Mouse (Mus musculus): ENCODE measurements around the gene Tcf7l2.

Tcf7l2 gene

DNA sequence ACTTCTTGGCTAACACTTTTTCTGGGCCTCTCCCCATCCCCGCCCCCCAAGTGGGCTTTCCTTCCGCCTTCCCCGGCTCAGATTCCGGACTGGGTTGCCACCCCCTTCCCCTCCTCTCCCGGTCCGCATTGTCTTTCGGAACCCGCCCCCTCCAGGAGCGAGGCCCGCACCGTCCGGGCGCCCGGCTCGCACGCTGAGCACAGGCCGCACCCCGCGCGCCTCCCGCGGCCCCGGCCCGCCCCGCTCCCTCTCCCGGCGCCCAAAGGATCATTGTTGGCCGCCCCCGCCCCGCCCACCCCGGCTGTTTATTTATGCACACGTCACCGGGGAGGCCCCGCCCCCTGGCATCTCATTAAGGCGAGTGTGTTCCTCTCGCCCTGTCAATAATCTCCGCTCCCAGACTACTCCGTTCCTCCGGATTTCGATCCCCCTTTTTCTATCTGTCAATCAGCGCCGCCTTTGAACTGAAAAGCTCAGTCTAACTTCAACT lies at the start of gene Tcf7l2:
Gene Tcf7l2, plus strand, starts transcription at position 382 of the 490 bp plus-strand sequence.
- DNase-seq (ENCODE audit: low spot score in 2 of 2): peak; percentile 46 to 81

DNA sequence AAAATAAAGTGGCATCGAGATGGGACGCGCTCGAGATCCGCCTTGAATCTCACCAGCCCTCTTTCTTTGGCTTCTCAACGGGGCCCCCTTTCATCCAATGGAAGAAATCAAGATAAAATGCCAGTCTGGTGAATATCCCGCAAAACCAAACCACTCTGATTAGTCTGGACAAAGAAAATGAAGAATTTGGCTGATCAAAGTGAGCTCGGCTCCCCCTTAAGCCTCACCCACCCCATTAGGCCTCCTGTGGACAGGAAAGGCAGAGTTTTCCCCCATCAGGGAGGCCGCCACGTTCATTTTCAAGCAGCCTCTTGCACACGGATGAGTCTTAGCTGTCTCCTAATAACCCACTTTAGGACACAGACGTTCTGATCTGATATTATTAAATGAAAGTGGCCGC lies 47.0 kb upstream of the Tcf7l2 start:
- DNase-seq (ENCODE audit: low spot score in 2 of 2): no peak

DNA sequence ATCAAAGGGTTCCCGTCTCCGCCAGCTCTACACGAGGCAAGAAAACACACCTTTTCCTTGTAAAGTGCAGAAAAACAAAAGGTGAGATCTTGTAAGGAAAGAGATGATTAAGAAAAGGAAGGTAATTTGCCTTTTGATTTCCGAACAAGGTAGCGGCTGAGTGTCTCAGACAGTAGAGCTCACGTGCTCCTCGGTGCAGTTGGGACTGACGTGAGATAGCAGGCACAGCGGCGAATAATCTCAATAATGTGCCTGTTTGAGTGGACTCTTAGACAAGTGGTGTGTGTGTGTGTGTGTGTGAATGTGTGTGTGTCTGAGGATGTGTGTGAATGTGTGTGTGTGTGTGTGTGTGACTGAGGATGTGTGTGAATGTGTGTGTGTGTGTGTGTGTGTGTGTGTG lies 46.2 kb upstream of the Tcf7l2 start:
- no peak for DNase-seq (ENCODE audit: low spot score in 2 of 2)

DNA sequence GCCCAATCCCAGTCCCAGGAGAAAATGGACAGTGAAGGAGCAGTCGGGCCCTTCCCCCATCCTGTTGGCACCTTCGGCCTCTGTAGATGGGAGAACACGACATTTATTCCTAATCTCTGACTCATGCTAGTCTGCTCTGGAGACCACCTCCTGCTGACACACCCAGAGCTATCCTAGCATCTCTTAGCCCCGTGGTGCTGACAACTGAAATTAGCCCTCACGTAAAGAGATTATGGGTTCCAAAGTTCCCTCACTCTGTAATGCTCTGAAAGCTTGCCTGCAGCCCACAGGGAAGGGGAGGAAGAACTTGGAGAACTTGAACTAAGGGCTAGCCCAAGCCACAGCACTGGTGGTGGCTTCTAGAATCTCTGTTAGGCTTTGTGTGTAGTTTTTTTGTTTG lies 42.7 kb upstream of the Tcf7l2 start:
- no peak for DNase-seq (ENCODE audit: low spot score in 2 of 2)

DNA sequence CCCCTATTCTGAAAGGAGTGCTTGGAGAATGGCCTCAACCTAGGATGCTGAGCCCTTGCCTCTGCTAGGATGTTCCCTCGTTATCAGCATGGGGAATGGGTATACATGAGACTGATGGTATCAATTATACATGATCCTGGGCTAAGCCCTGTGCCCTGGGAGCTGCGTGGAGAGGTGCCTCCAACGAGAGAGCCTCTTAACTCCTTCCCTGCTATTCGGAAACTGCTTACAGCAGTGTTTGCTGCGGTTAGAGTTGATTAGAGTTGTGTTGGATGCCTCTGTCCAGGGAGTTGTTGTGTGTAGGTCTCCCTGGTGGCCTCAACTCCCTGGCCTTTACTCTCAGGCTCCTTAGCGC lies 41.4 kb upstream of the Tcf7l2 start:
- DNase-seq (ENCODE audit: low spot score in 2 of 2): no peak

DNA sequence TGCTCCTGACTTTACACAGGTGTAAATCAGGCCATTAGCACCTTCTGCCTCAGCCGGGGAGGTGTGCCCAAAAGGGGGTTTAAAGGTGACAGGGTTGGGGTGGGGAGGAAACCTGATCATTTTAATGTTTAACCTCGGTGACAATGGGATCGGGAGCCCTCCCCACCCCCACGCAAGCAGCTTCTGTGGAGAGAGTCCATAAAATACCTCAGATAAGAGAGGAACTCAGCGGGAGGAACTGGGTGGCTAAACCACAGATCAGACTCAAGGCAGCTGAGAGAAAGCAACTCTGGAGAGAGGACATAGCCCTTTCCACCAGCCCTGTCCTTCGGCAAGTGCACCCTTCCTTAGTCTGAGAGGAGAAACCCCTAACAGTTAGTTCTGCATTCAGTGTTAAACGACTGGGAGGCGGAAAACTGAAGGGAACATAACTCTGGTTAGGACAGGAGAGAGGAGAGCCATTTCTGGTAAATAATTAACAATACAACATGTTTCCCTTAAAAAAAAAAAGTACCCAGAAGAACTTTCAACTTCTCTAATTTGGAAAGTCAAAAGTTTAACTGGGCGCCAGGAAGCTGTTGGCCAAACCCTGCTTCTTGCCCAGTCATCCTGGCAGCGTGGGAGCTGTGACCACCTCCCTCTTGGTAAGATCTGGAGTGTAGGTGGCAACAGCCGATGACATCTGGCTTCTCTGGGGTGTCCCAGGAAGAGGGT lies 40.9 kb upstream of the Tcf7l2 start:
- peak in 1 of 2 experiments; percentile 6 for DNase-seq (ENCODE audit: low spot score in 2 of 2)

DNA sequence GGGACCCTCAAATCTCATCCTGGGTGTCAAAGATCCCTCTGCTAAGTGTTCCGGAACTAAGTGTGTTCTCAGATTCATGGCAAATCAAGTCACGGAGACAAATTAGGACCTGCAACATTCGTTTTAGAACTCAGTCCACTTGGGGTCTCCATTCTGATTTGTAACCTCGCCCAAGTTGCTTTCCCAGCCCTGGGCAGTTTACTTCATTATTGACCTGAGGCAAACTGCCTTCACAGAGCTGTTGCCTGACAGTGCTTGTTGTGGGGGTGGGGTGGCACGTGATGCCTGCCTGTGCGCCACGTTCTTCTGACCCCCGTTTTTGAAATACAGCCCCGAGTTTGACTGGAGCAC lies 40.4 kb upstream of the Tcf7l2 start:
- DNase-seq (ENCODE audit: low spot score in 2 of 2): no peak

DNA sequence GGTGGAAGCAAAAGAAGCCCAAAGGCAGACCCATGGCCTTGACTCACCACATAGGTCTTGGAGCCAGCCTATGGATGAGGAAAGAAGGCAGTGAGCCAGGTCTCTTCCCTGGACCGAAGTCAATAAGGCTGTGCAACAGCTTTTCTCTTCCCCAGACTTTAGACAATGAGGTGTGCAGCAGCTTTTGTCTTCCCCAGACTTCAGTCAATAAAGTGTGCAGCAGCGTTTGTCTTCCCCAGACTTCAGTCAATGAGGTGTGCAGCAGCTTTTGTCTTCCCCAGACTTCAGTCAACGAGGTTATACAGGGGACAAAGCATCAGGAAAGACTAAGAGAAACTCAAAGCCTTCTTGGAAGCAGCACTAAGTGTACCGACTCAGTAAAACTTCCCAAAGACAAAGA lies 39.5 kb upstream of the Tcf7l2 start:
- no peak for DNase-seq (ENCODE audit: low spot score in 2 of 2)

DNA sequence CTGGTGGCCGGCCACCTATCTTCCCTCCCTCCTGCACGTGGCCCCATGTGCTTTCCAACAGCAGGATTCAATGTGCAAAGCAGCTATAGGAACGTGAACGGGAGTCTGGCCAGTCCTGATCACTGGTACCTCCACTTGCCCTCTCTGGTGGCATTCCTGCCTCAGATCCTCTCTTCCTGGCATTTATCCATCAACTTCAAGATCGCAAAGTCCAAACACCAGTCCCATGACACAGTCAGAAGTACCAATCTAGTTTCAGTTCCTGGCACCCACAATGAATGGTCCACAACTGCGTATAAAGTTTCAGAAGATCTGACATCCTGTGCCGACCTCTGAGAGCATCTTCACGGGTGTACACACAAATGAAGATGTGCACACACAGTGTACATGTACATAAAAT lies 38.9 kb upstream of the Tcf7l2 start:
- no peak for DNase-seq (ENCODE audit: low spot score in 2 of 2)

DNA sequence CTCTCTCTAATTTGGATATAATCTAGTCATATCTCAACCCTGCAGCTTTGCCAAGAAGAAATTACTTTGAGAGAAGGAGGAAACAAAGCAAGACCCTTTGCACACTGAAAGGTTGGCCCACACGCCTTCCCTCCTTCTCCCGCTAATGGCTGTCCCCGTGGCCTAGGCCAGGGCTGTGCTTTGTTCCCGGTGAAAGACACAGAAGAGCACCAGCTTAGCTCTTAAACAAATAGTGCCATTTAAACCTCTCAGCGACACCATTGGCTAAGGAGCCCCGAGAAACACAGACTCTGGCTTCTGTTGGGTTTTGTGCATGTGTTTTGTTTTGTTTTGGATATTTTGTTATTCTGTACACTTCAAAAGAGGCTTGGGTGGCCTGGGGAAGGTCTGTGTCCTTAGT lies 37.5 kb upstream of the Tcf7l2 start:
- no peak for DNase-seq (ENCODE audit: low spot score in 2 of 2)

DNA sequence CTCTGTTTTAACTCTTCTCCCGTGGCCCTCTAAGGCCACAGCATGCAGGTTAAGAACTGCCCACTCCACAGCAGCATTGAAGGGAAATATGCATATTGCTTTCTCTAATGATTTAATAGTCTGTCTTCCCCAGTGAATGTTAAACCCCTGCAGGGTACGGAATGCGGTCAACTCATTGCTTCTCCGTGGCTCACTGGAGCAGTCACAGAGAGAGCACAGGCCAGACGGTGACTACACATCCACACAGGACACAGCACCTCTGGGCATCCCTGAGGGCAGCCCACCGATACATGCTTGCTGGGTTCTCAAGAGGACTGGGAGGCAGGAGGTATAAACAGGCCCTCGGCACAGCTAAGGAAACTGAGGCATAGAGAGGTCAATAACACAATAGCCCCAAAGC lies 35.3 kb upstream of the Tcf7l2 start:
- no peak for DNase-seq (ENCODE audit: low spot score in 2 of 2)

DNA sequence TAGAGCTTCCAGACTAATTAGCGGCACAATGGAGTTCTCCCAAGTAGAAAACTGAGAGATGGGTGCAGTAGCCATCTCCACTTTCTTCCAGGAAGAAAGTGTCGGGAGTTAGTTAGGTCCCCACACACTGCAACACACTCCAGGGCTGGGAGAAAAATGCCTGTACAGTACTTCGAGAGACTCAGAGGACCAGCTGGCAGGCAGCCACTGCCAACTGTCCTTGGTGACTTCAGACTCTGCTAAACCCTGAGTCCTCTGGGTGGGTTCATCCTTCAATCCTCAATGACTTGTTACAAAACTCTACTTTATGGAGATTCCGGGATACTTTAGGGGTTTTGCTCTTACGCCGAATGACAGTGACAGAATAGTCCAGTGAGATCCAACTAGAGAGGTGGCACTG lies 34.8 kb upstream of the Tcf7l2 start:
- no peak for DNase-seq (ENCODE audit: low spot score in 2 of 2)

DNA sequence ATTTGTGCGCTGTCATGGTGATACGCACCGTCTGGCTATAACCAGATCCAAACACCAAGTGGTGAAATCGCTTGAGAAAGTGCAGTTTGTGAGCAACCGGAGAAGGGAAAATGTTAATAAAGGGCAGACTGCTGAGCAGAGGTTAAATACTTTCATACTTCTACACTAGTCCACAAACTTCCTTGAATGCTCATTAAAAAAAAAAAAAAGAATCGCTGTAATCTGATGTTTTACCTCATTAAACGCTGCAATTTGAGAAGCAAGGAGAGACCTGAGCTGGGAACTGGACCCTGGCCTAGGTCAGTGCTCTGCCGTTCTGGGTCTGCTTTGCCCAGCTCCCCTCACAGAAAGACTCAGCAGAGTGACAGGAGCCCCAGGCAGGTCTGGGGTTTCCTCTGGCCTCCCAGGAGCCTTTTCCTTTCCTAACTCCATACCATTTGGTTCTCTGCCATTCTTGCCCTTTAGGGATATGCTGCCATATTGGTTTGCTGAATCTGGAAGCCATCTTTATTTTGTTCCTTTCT lies 33.5 kb upstream of the Tcf7l2 start:
- DNase-seq (ENCODE audit: low spot score in 2 of 2): no peak

DNA sequence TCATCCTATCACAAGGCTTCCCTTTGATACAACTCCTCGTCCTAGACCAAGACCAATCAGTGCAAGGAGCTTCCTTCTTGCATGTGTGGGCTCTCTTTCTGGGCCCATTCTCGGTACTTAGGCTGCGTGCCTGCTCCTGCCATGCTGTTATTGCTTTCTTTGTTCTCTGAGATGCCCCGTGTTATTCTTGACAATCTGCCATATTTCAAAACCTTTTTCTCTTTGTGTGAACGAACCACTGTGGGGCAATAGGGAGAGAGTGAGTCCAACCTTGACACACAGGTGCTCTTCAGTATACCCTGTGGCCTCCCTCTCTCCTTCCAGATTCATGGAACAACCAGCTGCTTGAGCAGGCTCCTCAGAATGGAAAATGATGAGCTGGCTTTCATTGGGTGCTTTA lies 30.8 kb upstream of the Tcf7l2 start:
- DNase-seq (ENCODE audit: low spot score in 2 of 2): no peak

DNA sequence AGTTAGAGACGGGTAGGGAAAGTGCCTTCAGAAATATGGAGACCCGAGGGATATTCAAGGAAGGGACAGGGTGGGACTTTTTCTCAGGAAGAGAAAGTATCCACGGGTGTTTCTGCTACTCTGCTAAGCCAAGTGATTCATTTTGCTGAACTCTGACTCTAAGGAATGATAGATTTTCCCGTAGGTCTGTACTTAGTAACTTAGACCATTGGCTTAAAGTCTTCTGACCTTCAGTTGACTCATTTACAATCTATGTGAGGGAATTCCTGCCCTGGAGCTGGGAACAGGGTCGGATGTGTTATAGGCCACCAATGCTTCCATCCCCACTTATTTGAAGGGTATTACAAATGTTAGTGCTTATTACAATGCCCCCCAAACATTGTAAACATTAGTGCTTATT lies 29.9 kb upstream of the Tcf7l2 start:
- no peak for DNase-seq (ENCODE audit: low spot score in 2 of 2)

DNA sequence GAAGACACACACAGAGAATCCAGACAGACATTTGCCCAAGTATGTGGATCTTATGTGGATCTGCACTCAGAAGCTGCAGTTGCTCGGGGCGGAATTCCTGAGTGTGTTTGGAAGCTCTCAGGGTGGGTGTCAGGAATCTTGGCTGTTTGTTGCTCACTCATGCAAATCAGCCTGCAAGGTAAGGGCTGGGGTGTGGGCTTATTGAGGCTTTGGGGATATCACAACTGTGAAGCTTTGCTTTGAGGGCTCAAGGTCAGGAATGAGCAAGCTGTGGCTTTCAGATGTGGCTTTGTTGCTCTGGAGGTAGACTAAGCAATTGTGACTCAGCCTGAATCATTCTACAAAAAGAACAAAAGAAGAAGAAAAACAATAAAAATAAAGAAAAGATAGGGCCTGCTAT lies 28.9 kb upstream of the Tcf7l2 start:
- no peak for DNase-seq (ENCODE audit: low spot score in 2 of 2)

DNA sequence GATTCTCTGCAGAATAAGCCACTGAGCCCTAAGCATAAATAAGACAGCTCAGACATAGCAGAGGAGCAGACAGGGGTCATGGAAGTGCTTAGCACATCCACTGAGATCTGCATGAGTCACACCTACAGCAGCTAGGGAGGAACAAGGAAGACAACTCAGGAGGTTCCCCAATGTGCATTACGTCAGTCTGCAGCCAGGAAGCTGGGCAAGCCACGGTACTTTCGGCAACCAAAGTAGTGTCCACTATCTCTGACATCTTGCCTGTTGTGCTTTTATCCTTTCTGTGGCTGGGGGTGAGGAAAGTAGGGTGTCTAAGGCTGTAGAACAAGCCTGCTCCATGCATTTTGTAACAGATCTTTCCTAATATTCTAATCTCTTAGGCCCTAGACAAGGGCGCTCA lies 27.6 kb upstream of the Tcf7l2 start:
- DNase-seq (ENCODE audit: low spot score in 2 of 2): no peak

DNA sequence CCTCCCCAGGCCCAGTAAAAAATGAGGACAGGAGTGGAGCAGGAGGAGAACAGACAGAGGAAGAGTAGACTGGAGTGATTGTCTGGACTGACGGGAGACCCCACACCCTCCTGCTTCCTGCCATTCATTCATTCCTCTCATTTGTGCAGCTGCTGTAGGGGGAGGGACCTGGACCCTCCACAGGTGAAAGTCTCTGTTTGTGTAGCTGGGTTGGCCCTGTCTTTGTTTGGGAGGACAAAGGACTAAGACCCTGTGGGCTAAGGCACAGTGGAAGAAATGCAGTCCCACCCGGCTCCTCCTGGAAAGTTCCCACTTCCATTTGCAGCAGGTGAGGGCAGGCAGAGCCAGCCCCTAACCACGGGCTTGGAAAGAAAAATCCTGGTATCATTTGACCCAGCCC lies 27.0 kb upstream of the Tcf7l2 start:
- DNase-seq (ENCODE audit: low spot score in 2 of 2): no peak

DNA sequence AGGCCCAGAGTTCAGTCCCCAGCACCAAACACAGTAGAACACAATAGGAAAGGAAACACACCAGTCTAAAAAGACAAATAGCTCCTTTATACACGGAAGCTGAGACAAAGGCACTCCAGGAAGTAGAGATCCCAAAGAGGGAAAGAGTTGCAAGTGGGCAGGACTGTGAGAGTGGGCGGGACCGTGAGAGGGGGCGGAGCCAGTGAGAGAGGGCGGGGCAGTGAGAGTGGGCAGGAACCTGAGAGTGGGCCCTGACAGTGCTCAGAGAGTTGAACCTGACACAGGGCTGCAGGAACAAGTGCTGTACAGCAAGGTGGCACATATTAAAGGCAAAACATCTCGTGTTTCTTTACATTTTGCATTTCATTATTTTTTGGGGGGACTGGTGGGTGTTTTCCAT lies 22.5 kb upstream of the Tcf7l2 start:
- no peak for DNase-seq (ENCODE audit: low spot score in 2 of 2)

DNA sequence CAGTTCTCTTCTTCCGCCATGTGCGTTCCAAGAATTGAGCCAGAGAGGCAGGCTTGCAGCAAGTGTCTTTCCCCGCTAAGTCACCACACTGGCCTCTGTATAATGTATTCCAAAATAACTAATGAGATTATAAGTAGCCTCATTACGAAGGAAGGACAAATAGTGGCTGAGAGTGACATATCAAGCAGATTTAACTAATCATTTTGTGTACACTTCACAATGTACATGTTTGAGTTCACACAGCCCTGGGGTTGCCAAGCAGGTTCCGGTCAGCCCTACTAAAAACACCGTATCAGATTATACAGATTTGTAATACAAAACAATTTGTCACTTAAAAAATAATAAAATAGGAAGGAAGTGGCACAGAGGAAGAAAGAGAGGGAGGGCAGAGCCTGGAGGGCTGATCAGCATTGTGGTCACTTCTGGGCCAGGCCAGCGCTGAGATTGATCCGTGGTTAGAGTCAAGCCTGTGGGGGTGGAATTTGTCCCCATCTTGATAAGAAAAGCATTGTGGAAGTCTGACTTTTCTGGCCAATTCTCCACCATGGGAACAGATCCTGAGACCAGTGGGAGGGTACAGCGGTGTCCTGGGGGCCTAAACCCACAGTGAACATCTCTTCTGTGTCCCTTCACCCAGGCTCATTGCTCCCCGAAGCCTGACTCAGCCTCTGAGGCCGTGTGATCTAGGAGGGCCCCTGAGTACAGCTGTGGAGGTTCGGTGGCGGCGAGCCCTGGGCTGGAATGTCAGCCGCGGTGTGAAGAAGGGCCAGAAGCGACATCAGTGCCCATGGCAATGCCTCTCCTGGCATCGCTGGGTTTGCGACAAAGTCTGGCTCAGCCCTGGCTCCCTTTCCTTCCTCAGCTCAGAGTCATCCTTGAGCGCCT lies 21.9 kb upstream of the Tcf7l2 start:
- DNase-seq (ENCODE audit: low spot score in 2 of 2): no peak

DNA sequence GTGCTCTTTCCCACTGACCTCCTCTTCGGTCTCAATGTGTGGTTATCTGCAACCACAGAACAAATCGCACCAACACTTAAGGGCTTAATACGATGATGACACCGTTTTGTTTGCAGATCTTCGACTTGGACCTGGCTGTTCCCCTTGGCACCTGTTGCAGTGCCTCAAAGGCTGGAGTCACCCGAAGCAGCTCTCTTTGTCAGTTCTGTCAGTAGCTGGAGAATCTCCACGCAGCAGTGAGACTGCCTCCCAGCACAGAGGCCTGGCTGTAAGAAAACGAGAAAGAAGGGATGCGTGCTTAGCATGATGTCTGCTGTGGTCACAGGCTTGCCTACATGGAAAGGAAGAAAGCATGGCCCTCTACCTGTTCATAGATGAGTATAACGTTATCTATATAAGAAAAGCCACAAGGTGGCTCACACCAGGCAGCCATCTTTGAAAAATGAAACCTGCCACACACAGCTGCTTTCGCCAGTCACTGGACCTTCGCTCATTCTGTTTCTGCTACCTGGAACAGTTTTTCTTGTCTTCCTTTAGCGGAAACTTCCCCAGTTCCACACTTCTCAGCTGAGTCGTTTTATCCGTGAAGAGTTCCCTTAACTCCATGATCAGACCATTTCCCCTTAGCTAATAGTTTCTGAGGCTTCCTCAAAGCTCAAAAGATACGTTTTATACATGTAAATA lies 21.1 kb upstream of the Tcf7l2 start:
- DNase-seq (ENCODE audit: low spot score in 2 of 2): no peak

DNA sequence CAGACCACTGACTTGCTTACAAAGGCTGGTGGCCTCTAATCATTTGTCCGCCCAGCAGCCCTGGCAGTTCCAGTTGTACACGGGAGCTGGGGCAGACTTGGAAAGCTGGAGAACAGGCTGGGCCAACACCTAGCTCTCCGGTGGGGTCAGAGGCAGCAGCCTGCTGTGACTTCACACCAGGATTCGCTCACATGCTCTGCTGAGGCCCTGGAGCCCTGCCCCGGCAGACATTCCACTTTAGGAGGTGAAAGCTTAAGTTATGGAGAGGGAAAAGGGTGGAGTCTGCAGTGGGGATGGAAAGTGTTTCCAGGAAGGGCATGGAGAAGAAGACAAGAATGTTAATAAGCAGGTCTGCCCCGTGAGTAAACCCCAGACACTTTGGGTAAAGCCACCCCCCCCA lies 19.2 kb upstream of the Tcf7l2 start:
- DNase-seq (ENCODE audit: low spot score in 2 of 2): no peak

DNA sequence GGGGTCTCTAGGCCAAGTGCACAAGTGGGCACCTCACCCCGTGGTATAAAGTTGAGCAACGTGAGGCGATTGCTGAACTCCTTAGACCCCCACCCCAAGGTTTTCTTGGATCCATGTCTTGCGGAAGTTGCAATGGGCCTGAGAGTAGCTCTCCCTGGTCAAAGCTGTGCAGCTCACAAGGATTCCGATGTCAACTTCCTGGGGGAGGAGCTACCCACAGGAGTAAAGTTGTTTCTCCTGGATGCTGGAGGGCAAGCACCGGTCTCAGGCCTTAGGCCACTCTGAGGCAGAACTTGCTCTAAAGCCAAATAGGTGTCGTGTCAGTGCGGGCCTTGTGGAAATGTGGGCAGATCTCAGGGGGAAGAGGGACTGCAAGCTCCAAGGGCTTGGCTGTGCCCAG lies 12.2 kb upstream of the Tcf7l2 start:
- DNase-seq (ENCODE audit: low spot score in 2 of 2): no peak

Data from spleen, postnatal 10 days (tissue).